In the genomic region with DNA sequence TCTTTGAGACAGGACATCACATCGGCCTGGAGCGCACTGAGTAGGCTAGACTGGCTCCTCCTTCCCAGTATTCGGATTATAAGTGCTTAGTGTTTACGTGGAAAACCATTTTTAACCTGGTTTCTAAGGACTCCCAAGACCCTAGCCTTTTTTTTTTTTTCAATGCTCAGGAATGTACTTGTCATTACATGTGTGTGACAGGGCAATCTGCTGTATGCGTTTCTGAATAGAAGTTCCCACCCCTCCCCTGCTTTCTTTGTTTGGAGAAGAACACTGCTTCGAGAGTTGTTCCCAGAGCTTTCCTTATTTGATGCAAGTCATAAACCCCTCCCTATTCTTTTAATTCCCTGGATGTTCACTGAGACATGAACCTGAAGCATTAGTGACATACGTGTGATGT, we compare ENCODE assay signal across 21 mouse cellular contexts. TPM values are rescaled to one million over a fixed set of nuclear protein-coding genes. Genes with fewer than 3 reads are reported as not detected.
"Had no signal": no experiment of that assay in that cellular context is flagged by ENCODE, and none has a peak within 500 bp of the region (broad histone marks: within the 10 kb centered on the region; RNA-seq: fewer than 3 reads in every experiment).

No protein-coding gene starts in this region.

- H3K36me3 ChIP-seq: midbrain, embryonic 10.5 days; midbrain, embryonic 12.5 days; neural tube, embryonic 13.5 days; neural tube, embryonic 15.5 days had no signal

- DNase-seq: lung, adult 18-20 months; lung, embryonic 14.5 days; lung, postnatal 10 days; lung, postnatal 4 days; midbrain, embryonic 14.5 days; retina, postnatal 1 day; right cerebral cortex, adult 18-20 months; right cerebral cortex, postnatal 25 days; right cerebral cortex, postnatal 4 days; spleen, adult 18-20 months; thymus, adult 18-20 months; thymus, postnatal 14 days; thymus, postnatal 36 days had no signal

- H3K4me2 ChIP-seq: lung, embryonic 14.5 days; midbrain, embryonic 12.5 days; neural tube, embryonic 13.5 days; neural tube, embryonic 15.5 days had no signal

- H3K27ac ChIP-seq: midbrain, embryonic 10.5 days; midbrain, embryonic 12.5 days; neural tube, embryonic 13.5 days; neural tube, embryonic 15.5 days had no signal

- H3K27me3 ChIP-seq: midbrain, embryonic 12.5 days; neural tube, embryonic 13.5 days; neural tube, embryonic 15.5 days had no signal

- ATAC-seq: midbrain, embryonic 16.5 days had no signal

- H3K9ac ChIP-seq: lung, embryonic 14.5 days; midbrain, embryonic 12.5 days; neural tube, embryonic 13.5 days; neural tube, embryonic 15.5 days had no signal

- H3K4me3 ChIP-seq: midbrain, embryonic 10.5 days; midbrain, embryonic 12.5 days; myocyte; neural tube, embryonic 13.5 days; neural tube, embryonic 15.5 days had no signal

- H3K9me3 ChIP-seq: midbrain, embryonic 10.5 days; midbrain, embryonic 12.5 days; neural tube, embryonic 13.5 days; neural tube, embryonic 15.5 days had no signal

RNA-seq across cellular contexts. Expression of a gene that starts 9.0 kb away (rescaled TPM):
- total RNA-seq: megakaryocyte, adult 5-6 weeks; megakaryocyte-erythroid progenitor cell, adult 5-6 weeks had no signal
- polyA plus RNA-seq: midbrain, embryonic 10.5 days; myocyte had no signal
